Mouse (Mus musculus) T-helper 17 cell (primary cell): ENCODE measurements around the gene Osbp2.

Experiments
- in situ Hi-C, 2 experiments: fragments of 300-600 bp; cut with MboI, MseI; formaldehyde crosslinking; loops; 1 replicate in 1 of 2; 2 replicates in 1 of 2; pipeline ENCODE4 v1.15.1; 2025; ENCODE audit warnings: high pct_unique_total_duplicates in 2 of 2

Gene Osbp2

DNA sequence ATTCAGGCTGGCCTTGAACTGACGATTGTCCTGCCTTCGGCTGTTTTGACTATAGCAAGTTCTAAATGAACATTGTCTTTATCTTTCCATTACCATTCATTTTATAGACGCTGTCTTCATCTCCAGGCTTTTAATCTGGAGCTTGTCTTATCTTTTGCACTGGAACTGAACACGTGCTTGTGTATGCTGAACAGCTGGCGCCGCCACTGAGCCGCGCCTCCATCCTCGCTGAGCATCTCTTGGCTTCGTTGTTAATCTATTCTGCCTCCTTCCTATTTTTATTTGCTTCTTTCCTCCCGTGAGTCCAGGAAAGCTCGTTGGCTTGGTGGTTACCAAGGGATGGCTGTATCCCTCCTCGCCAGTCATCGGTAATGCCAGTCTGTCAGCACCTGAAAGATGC, 153.5 kb downstream of the Osbp2 start:
- in situ Hi-C loops, result no loop called here

DNA sequence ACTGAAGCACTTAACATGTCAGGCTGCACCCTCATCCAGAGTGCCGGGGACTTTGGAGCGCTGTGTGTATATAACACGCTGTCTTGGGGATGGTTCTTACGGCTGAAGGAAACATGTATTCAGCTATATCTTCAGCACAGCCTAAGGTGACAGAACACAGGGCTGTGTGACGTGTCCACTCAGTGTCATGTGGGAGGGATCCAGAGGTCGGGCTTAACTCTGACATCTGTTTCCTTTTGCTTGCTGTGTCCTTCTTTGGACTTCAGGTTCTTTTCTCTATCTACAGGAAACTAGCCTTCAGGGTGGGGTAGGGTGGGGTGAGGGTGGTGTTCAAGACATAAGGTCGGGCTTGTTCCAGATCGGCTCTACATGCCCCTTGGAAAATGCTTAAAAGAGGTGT, 156.6 kb downstream of the Osbp2 start:
- in situ Hi-C loops, result no loop called here

DNA sequence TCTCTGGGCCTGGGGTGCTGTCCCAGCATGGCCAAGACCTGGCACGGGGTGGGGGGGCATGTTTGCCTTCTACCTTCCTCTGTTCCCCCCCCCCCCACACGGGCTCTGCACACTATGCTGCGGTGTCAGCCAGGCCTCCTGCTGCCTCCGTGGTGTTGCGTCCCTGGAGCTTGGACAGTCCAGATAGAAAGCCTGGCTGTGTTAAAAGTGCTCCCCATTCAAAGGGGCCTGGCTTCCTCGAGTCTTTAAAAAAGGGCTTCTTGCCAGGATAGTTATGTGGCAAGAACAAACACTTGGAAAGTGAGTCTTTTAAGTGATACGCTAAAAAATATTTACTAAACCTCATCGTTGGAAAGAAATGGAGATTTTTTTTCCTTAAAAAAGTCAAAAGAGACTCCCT, 159.3 kb downstream of the Osbp2 start:
- in situ Hi-C loops, result no loop called here

DNA sequence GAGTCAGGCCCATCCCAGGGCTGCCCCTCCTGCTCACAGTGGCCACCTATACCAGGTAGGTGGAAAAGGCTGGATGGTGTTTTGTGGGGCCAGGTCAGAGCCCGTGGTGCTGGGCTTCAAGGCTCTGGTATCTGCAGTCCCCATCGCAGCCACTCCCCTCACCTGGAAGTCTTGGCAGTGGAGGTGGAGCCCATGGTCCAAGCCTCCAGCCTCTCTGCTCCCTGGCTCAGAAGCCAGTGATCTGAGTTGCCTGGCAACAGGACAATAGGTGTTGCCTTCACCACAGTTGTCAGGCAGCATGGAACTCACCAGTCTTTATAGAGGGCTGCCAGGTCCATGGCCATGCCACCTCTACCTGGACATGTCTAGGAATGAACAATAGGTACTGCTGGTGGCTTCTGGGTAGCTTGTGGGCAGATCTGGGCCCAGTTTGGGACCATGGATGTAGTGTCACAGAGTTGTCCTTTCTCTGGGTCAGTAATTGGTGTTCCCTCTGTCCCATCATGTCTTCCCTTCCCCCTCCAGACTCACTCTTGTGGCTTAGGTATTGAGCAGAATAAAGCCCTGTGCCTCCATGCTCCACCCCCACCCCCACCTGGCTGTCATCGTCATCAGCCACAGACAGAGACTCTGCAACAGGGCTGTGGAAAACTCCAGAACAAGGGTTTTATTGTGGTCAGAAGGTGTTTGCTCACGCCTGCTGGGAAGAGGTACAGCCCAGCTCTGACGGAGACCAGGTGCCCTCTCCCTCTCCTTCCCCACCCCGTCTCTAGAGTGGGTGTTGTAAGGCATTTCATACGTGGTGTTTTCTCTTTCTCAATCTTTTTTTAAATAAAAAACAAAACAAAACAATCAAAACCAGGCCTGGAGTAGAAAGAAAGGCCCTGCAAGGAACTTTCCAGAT, 160.4 kb downstream of the Osbp2 start:
- in situ Hi-C loops, result no loop called here

DNA sequence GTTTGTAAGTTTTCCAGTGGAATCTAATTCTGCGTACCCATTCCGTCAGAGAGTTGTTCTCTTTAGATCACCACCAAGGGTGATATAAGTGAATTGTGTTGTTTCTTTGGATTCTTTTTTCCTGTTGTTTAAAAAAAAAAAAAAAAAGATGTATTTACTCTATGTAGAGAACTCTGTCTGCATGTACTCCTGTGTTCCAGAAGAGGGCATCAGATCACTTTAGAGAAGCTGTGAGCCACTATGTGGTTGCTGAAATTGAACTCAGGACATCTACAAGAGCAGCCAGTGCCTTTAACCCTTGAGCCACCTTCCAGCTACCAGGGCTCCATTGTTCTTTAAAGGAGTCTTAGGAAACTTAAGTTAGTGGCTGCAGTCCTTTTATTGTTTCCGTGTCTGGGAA, 166.3 kb downstream of the Osbp2 start:
- in situ Hi-C loops, result loop anchor here in 1 of 2 experiments (5.0 kb wide), 1 partner anchor 100 kb away; no protein-coding TSS in a partner anchor

DNA sequence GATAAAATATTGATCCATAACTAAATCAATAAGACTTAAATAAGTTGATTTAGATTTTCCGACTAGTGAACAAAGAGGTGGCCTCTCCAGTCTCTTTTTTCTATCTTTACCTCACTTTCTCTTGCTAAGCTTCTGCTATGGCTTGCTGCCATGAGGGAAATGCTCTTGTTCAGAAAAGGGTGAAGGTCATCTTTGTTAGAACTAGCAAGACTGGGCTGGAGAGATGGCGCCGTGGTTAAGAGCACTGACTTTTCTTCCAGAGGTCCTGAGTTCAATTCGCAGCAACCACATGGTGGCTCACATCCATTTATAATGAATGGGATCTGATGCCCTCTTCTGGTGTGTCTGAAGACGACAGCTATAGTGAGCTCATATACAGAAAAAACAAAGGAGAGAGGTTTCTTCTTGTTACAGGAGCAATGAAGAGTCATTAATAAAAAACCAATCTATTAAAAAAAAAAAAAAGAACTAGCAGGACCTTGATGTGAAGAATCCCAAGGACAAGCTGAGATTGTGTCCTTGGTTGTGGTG, 167.6 kb downstream of the Osbp2 start:
- in situ Hi-C loops, result loop anchor here in 1 of 2 experiments (5.0 kb wide), 1 partner anchor 101 kb away; no protein-coding TSS in a partner anchor

DNA sequence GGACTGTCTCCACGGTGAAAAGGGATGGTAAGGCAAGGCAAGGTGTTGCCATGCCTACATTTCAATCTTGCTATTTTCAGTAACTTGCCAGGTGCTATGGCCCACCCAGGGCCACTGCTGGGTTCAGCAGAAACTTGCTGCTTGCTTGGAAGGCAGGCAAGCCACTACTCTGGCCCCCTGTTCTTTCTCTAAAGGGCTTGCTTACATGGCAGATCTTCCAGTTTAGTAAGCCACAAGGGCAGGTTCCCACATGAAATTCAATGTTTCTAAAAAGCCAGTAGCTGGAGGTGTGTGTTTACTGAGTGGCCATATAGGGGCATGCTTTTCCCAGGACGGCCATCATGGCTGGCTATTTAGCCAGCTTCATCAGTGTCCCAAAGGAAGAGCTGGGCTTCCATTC, 172.0 kb downstream of the Osbp2 start:
- in situ Hi-C loops, result no loop called here

DNA sequence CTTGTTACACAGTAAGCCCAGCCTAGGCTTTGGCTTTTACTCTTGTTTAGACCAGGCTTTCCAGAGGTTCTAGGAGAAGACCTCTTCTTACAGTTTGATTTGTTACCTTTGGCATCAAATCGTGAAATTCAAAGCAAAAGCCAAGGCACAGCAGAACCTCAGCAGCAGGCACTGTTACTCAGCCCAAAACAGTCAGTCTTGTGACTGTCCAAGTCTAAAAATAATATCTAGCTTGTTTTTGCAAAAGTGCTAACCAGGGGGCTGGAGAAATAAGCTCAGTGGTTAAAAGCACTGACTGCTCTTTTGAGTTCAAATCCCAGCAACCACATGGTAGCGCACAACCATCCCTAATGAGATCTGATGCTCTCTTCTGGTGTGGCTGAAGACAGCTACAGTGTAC, 176.8 kb downstream of the Osbp2 start:
- in situ Hi-C loops, result no loop called here

DNA sequence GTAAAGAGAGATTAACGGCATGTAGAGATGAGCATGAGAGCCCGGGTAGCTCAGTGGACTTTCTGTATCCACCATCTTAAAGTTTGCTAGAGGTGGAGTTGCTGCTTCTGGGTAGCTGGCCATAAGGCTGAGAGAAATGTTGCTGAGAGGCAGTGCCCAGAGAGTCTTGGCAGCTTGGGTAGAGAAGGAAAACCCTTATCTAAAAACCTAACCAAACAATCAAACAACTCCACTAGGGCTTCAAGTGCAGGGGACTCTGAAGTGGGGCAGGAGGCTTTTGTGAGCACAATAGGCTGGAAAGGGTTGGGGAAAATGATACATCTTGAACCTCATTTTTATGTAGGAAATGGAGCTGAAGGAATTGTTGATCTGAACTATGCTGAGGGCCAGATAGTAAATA, 177.4 kb downstream of the Osbp2 start:
- in situ Hi-C loops, result no loop called here

DNA sequence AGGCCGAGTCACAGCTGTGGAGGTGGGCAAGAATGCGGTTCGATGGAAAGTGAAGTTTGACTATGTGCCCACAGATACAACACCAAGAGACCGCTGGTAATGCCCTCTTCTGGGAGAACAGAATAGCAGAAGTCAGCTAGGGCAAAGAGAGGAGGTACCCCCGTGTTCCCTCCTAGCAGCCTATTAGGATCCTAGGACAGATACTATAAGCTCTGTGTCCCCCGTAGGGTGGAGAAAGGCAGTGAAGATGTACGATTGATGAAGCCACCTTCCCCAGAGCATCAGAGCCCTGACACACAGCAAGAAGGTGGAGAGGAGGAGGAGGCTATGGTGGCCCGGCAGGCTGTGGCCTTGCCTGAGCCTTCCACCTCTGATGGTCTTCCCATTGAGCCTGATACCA, 178.3 kb downstream of the Osbp2 start:
- in situ Hi-C loops, result no loop called here

DNA sequence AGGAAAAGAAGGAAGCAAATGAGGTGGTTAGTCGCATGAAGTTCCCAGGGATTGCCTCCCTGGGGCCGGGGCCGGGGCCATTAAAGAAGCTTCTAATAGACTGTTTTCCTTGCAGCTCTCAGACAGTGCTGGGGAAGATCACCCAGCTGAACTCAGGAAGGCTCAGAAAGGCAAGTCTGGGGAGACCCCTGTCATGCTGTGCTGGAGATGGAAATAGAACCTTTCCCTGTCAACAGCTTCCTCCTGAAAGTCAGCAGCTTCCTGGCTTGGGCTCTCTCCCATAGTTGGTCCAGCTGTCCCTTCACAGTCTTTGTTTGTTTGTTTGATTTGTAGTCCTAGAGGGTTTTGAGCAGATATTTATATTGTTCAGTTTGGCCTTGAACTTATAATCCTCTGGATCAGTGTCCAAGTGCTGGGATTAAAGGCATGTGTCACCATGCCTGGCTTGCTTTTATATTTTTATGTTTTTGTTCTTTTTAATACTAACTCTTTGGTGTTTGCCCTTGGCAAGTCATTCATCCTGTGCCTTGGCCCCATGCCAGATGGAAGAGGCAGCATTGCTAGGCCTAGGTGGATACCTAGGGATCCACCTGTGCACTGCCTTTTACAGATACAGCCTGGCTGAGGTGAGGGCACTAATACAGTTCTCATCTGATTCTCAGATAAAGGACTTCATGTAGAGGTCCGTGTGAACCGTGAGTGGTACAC, 178.8 kb downstream of the Osbp2 start:
- in situ Hi-C loops, result no loop called here

DNA sequence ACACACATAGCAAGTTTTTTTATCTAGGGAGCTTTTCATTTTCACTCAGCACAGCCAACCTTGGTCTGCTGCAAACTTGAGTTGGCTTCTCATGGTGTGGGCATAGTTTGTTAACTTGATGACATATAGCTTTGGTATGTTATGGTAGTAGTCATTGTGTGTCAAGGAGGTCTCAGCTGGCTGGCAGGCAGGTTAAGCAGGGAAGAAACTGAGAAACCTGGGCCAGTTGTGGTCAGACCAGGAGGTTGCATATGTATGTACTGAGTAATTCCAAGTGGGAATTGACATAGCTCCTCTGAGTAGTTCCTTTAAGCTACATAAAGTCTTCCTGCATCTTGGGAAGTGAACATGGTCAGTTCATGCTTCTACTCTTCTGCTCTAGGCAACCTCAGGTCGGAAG, 179.5 kb downstream of the Osbp2 start:
- in situ Hi-C loops, result no loop called here

DNA sequence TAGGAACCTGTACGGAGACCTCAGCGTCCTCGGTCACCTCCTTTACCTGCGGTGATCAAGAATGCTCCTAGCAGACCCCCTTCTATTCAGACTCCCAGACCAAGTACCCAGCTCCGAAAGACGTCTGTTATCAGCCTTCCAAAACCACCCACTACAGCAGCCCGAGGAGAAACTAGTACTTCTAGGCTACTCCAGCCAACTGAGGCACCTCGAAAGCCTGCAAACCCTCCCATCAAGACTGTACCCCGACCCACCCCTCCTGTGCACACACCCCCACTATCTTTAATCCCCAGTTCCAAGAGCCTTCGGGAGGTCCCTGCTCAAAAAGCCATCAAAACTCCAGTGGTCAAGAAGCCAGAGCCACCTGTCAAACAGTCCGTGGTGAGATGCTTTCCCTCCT, 180.0 kb downstream of the Osbp2 start:
- in situ Hi-C loops, result no loop called here

DNA sequence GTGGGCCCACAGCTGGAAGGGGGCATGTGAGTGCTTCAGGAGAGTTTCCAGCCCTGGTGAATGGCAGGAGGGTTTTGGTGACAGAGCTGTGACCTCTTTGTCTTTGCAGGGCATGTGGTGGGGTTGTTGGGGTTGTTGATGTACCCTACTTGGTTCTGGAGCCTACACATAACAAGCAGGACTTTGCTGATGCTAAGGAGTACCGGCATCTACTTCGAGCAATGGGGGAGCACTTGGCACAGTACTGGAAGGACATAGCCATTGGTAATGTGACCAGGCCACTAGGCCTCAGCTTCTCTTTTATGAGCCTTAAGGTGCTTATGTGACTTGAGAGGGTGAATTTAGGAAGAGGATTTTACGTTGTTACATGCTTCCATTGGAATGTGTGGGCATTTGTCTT, 183.9 kb downstream of the Osbp2 start:
- in situ Hi-C loops, result no loop called here

DNA sequence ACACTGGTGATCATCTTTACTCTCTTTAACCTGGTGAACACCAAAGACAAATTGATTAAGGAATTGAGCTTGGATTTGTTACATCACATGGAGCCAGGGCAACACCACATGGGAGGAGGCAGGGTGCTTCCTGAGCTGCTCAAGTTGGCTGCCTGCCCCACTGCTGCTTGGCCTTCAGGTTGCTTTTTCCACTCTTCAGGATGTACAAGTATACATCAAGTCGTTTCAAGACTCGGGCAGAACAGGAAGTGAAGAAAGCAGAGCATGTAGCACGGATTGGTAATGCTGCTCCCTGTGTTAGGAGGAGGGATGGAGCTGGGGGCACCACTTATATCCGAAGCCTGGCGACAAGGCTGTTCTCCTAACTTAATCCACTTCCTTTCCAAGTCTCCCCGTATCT, 186.5 kb downstream of the Osbp2 start:
- in situ Hi-C loops, result no loop called here

DNA sequence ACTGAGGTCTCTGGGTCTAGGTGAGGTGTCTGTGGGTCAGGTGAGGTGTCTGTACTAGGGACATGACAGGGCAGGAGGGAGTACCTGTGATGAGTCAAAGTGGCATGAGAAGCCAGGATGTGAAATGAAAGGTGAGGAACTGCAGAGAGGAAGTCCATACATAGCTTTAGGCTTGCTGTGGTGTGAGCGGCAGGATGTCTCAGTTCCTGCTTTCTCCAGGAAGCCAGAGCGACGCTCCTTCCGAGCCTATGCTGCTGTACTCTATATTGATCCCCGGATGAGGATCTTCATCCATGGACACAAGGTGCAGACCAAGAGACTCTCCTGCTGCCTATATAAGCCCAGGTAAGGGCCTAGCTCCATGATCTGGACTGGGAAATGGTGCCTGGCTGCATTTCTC, 187.3 kb downstream of the Osbp2 start:
- in situ Hi-C loops, result no loop called here

DNA sequence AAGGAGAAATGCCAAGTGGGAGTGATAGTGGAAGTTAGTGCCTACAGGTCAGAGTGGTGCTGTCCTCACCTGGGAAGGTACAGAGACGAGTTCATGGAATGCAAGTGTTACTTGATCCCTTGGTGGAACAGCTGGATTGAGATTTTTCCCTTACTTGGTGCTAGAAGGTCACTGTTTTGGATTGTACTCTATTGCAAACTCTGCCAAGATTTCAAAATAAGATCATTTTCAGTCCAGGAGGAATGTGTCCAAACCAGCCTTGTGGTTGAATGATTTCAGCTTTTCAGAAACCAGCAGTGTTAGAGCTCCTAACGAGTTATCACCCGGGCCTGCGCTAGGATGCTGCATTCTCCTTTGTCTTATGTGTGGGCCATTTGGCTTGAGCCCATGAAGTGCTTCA, 189.2 kb downstream of the Osbp2 start:
- in situ Hi-C loops, result loop anchor here in 1 of 2 experiments (25.0 kb wide), 1 partner anchor 562 kb away; no protein-coding TSS in a partner anchor

DNA sequence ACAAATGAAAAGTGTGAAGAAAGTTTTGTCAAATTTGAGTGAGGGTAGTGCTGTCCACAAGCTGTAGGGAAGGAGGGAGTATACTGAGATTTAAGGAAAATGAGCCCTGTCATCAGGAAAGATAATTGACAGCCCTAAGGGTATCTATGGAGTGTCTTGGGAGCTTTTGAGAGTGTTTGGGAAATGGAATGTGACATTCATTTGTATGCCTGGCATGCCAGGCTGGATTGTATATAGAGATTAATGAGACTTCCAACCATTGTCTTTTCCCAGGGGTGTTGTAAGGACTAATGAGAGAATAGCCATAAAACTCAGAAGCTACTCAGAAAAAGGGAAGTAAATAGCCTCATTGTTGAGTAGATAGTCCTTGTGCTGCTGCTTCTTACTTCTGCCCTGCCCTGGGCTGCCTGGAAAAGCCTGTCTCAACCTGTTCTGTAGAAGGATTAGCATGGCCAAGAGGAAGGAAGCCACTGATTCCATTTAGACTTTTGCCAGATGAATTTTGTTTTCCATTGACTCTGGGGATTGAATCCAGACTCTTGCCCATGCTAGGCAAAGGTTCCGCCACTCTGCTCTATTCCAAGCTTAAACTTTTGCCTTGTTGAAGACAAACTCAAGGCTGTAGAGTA, 192.6 kb downstream of the Osbp2 start:
- in situ Hi-C loops, result loop anchor here in 1 of 2 experiments (25.0 kb wide), 1 partner anchor 559 kb away; no protein-coding TSS in a partner anchor

DNA sequence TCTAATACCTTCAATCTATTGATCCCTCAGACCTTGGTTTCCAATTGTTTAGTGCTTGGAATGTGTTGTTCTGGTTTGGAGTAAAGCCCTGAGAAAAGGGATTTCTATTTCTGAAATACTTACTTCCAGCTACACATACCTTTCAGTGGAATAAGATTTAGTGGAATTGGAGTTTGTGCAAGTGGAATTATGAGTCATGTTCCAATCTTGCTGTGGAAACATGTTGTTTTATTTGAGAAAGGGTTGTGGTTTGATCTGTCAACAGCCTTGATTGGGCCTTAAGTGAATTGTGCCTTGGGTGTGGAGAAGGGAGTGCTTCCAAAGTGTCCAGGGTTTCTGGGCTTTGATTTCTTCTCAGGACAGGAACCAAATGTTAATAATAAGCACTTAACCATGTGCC, 193.9 kb downstream of the Osbp2 start:
- in situ Hi-C loops, result loop anchor here in 1 of 2 experiments (25.0 kb wide), 1 partner anchor 558 kb away; no protein-coding TSS in a partner anchor

DNA sequence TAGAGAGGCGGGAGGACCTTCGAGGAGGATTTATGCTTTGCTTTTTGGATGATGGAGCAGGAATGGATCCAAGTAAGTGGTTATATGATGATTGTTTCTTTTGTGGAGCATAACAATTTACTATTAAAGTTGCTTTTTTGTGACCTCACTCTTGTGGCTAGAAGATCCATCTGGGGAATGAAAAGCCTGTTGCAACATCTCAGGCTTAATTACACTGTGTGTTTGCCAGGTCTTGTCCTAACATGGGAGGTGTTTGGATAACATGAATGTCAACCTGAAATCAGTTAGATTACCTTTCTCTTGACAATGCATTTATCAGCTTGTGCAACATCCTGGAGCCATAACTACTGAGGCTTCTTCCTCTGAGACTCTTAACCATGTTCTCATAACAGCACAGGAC, 194.9 kb downstream of the Osbp2 start:
- in situ Hi-C loops, result loop anchor here in 1 of 2 experiments (25.0 kb wide), 1 partner anchor 556 kb away; no protein-coding TSS in a partner anchor

DNA sequence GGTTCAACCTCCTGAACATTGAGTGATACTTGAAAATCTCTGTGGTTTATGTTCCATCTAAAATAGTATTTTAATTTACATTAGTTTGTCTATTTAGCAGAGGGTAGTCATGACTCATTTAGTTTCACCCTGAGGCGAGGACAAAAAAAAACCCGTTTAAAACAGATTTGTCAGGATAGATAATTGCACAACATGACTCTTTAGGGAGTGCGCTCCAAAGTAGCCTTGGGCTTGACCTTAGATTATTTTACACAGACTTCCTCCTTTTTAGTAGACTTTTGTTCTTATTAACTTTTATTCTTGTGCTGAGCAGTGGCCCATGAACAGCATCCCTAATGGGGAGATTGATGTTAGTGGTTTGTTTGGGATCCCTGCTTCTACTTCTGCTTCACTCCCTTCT, 196.2 kb downstream of the Osbp2 start:
- in situ Hi-C loops, result loop anchor here in 1 of 2 experiments (25.0 kb wide), 1 partner anchor 555 kb away; no protein-coding TSS in a partner anchor

DNA sequence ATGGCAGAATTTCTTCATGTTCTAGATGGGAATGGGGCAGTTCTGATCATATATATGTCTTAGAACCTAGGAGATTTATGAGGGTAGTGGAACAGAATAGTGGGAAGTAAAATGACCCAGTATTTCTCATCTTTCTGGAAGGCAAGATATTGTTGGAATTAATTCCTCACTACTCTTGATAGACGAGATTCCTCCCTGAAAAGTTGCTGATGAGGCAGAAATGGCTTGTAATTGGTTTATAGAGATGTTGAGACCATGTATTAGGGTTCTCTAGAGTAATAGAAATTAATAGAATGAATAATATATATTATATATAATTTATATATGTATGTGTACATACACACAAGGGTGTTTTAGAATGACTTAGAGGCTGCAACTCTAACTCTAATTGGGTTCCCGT, 201.7 kb downstream of the Osbp2 start:
- in situ Hi-C loops, result loop anchor here in 1 of 2 experiments (25.0 kb wide), 1 partner anchor 550 kb away; no protein-coding TSS in a partner anchor
